Mouse (Mus musculus) thymus, adult 2 months (tissue): ENCODE measurements around the gene Gpr65. TPM values are rescaled to one million over a fixed set of nuclear protein-coding genes. Genes with fewer than 3 reads are reported as not detected.
A peak's percentile ranks its signal among the peaks of the same experiment; 100 is the strongest.
"Not testable (repeated sequence)": the region's sequence is repeated elsewhere in the genome, so short reads cannot be mapped to it uniquely, and the experiment has no call there.

Experiments
- DNase-seq: peaks from one replicate; pipeline ENCODE4 v3.0.0; 2021
- H3K27ac ChIP-seq: fragments of 200-500 bp; 2 replicates; pipeline ENCODE4 v1.5.1; 2012; ENCODE audit warnings: low read length, control low read depth; ENCODE audit not compliant: control insufficient read depth, insufficient read depth
- H3K27me3 ChIP-seq: fragments of 200-500 bp; 2 replicates; pipeline ENCODE4 v1.6.1; 2012; ENCODE audit warnings: mild to moderate bottlenecking, low read length, moderate library complexity, mixed read lengths; ENCODE audit not compliant: control insufficient read depth, insufficient read depth
- H3K36me3 ChIP-seq: fragments of 200-500 bp; 2 replicates; pipeline ENCODE4 v1.6.1; 2012; ENCODE audit warnings: mild to moderate bottlenecking, low read length, moderate library complexity; ENCODE audit not compliant: control insufficient read depth, insufficient read depth
- H3K4me1 ChIP-seq: fragments of 200-500 bp; replicated peaks from 2 replicates; pipeline ENCODE4 v1.6.1; 2012; ENCODE audit warnings: low read length; ENCODE audit not compliant: control insufficient read depth, insufficient read depth
- H3K4me3 ChIP-seq: fragments of 200-500 bp; 2 replicates; pipeline ENCODE4 v1.5.1; 2012; ENCODE audit warnings: mild to moderate bottlenecking, low read length, control low read depth, moderate library complexity; ENCODE audit not compliant: control insufficient read depth, insufficient read depth
- CTCF ChIP-seq: fragments of 200-500 bp; IDR thresholded peaks from 2 replicates; pipeline ENCODE4 v1.5.1; 2012; ENCODE audit warnings: mild to moderate bottlenecking, control low read depth, low read length, moderate library complexity, borderline replicate concordance; ENCODE audit not compliant: control insufficient read depth, poor library complexity, insufficient read depth; ENCODE audit errors: extremely low read depth
- POLR2A ChIP-seq: fragments of 200-500 bp; IDR thresholded peaks from 2 replicates; pipeline ENCODE4 v1.6.1; 2012; ENCODE audit warnings: mild to moderate bottlenecking, low read length, control low read depth, moderate library complexity; ENCODE audit not compliant: control insufficient read depth, poor library complexity, insufficient read depth; ENCODE audit errors: extremely low read depth
- WGBS: fragments of 180-500 bp; shearing (Covaris S2); methylation state at CpG from one replicate; pipeline ENCODE4 v1.1.7; 2018; 5-methylcytosine and 5-hydroxymethylcytosine counted together
- polyA plus RNA-seq: library from polyadenylated mRNA; depleted of rRNA; stranded (reverse); fragments of >200 nt; gene quantifications from 2 replicates; pipeline ENCODE4 v1.2.3, GENCODE M21; 2012; rRNA removed

Gene Gpr65
- 11.2 and 15.1 TPM in 2 replicates for polyA plus RNA-seq

- H3K4me1 ChIP-seq: peaks cover 13% of the 10 kb centered on the region
- H3K27ac ChIP-seq: peak within 1 kb of the TSS; percentile 83
- WGBS: 9% methylated on average over 13 of the region's 13 CpGs
- DNase-seq: peak; percentile 39
- peak within 1 kb of the TSS; percentile 37 for H3K4me3 ChIP-seq
- H3K27me3 ChIP-seq: no peaks in the 10 kb centered on the region
- no peaks in the 10 kb centered on the region for H3K36me3 ChIP-seq
- TF ChIP-seq CTCF: no peak
- TF ChIP-seq POLR2A: no peak
Observed at GRCm38 (mm10) chr12:98268441-98269369, at the start of gene Gpr65. Gpr65 (plus strand) TSS chr12:98268635.

- TF ChIP-seq CTCF (no peak), POLR2A (no peak)
- 33% methylated on average over 5 of the region's 5 CpGs for WGBS
- no peak overlapping the region for H3K27ac ChIP-seq
- DNase-seq: no peak
- H3K4me3 ChIP-seq: no peak overlapping the region
- no peaks in the 10 kb centered on the region for H3K27me3 ChIP-seq
- no peaks in the 10 kb centered on the region for H3K4me1 ChIP-seq
- no peaks in the 10 kb centered on the region for H3K36me3 ChIP-seq
Observed at GRCm38 (mm10) chr12:98223286-98223685, 45.1 kb upstream of the Gpr65 start.

GRCm38 (mm10) chr12:98227037-98227436, 41.4 kb upstream of the Gpr65 start:
- Histone ChIP-seq H3K27me3 (no peaks in the 10 kb centered on the region), H3K4me3 (no peak overlapping the region), H3K4me1 (no peaks in the 10 kb centered on the region), H3K36me3 (no peaks in the 10 kb centered on the region), H3K27ac (no peak overlapping the region)
- WGBS: 34% methylated on average over 2 of the region's 2 CpGs
- no peak for TF ChIP-seq POLR2A
- TF ChIP-seq CTCF: no peak
- DNase-seq: no peak

- not testable (repeated sequence) for H3K4me1 ChIP-seq, H3K4me3 ChIP-seq, DNase-seq, H3K36me3 ChIP-seq, H3K27me3 ChIP-seq, H3K27ac ChIP-seq
- 67% methylated on average over 6 of the region's 6 CpGs for WGBS
Observed at GRCm38 (mm10) chr12:98238478-98238877, 30.0 kb upstream of the Gpr65 start.

- Histone ChIP-seq H3K4me3 (no peak overlapping the region), H3K4me1 (no peaks in the 10 kb centered on the region; the same call in 1 of the 2 replicates), H3K27me3 (no peaks in the 10 kb centered on the region), H3K27ac (no peak overlapping the region), H3K36me3 (no peaks in the 10 kb centered on the region)
- no peak for DNase-seq
- no peak for TF ChIP-seq POLR2A
- no peak for TF ChIP-seq CTCF
- 94% methylated on average over 4 of the region's 4 CpGs for WGBS
Observed at GRCm38 (mm10) chr12:98244161-98244560, 24.3 kb upstream of the Gpr65 start.

- DNase-seq: no peak
- 94% methylated on average over 5 of the region's 5 CpGs for WGBS
- Histone ChIP-seq H3K36me3 (no peaks in the 10 kb centered on the region), H3K27ac (no peak overlapping the region), H3K4me1 (no peaks in the 10 kb centered on the region; the same call in 1 of the 2 replicates), H3K27me3 (no peaks in the 10 kb centered on the region), H3K4me3 (no peak overlapping the region)
- TF ChIP-seq POLR2A: no peak
- TF ChIP-seq CTCF: no peak
Observed at GRCm38 (mm10) chr12:98244865-98245264, 23.6 kb upstream of the Gpr65 start.
